12 mouse cellular contexts compared by ENCODE assay signal in genomic region chr4:115090592-115090991, GRCm38 (mm10). TPM values are rescaled to one million over a fixed set of nuclear protein-coding genes. Genes with fewer than 3 reads are reported as not detected.
A peak's percentile ranks its signal among the peaks of the same experiment; 100 is the strongest.
DNase-seq lines count a peak whose midpoint lies in the region; ATAC-seq lines count a peak whose summit lies in the region.
"Had no signal": no experiment of that assay in that cellular context is flagged by ENCODE, and none has a peak within 500 bp of the region (broad histone marks: within the 10 kb centered on the region; RNA-seq: fewer than 3 reads in every experiment).

No protein-coding gene starts in this region.

- no peak overlapping the region for H3K4me2 ChIP-seq in forebrain, embryonic 16.5 days (ENCODE audit: low read length)
- peak overlapping the region; percentile 33 for H3K4me2 ChIP-seq in liver, embryonic 11.5 days

- no peak overlapping the region for H3K9ac ChIP-seq in forebrain, embryonic 16.5 days (replicated peaks; ENCODE audit: low read depth, low read length)
- H3K9ac ChIP-seq in liver, embryonic 11.5 days (ENCODE audit: low read depth, low read length): 0 out of 2 replicates have a peak overlapping the region, but pooled peaks have one; percentile 27

- no peaks in the 10 kb centered on the region for H3K36me3 ChIP-seq in forebrain, embryonic 10.5 days (replicated peaks)
- no peaks in the 10 kb centered on the region for H3K36me3 ChIP-seq in forebrain, embryonic 16.5 days (ENCODE audit: control insufficient read depth, insufficient read depth)
- H3K36me3 ChIP-seq in liver, embryonic 11.5 days (ENCODE audit: control insufficient read depth, insufficient read depth, low read length): no peaks in the 10 kb centered on the region
- H3K36me3 ChIP-seq: G1E had no signal

- H3K9me3 ChIP-seq in forebrain, embryonic 10.5 days: no peaks in the 10 kb centered on the region
- H3K9me3 ChIP-seq in forebrain, embryonic 16.5 days (ENCODE audit: control insufficient read depth, low read length): no peaks in the 10 kb centered on the region
- no peaks in the 10 kb centered on the region for H3K9me3 ChIP-seq in liver, embryonic 11.5 days (ENCODE audit: control insufficient read depth, low read length)
- H3K9me3 ChIP-seq: G1E had no signal

- peak overlapping the region; percentile 1; the same call in 1 of the 2 replicates for H3K4me3 ChIP-seq in forebrain, embryonic 10.5 days
- H3K4me3 ChIP-seq in forebrain, embryonic 16.5 days (replicated peaks; ENCODE audit: low read length): no peak overlapping the region
- peak overlapping the region; percentile 2; the same call in 1 of the 2 replicates for H3K4me3 ChIP-seq in liver, embryonic 11.5 days (ENCODE audit: low read depth, low read length)

- H3K27ac ChIP-seq in forebrain, embryonic 10.5 days: no peak overlapping the region; the same call in 1 of the 2 replicates
- no peak overlapping the region for H3K27ac ChIP-seq in forebrain, embryonic 16.5 days (ENCODE audit: low read length)
- H3K27ac ChIP-seq in liver, embryonic 11.5 days (ENCODE audit: low read depth, low read length): peak overlapping the region; percentile 16; the same call in 1 of the 2 replicates

- 78% methylated on average over 2 of the region's 2 CpGs for WGBS in forebrain, embryonic 10.5 days
- 75% methylated on average over 2 of the region's 2 CpGs for WGBS in forebrain, embryonic 16.5 days
- 61% methylated on average over 2 of the region's 2 CpGs for WGBS in liver, embryonic 11.5 days

- ATAC-seq in forebrain, embryonic 16.5 days: no peak
- peak; percentile 5; the same call in 1 of the 2 replicates for ATAC-seq in liver, embryonic 11.5 days (replicated peaks; ENCODE audit: low FRiP score)
- ATAC-seq in monocyte, adult 5-6 weeks (replicated peaks; ENCODE audit: insufficient number of reproducible peaks, low FRiP score, low TSS enrichment, poor library complexity, severe bottlenecking): no peak
- ATAC-seq: activated CD4-positive, CD25-positive, alpha-beta regulatory T cell, adult 4 months had no signal

- peaks cover 13% of the 10 kb centered on the region for H3K4me1 ChIP-seq in forebrain, embryonic 10.5 days
- H3K4me1 ChIP-seq in forebrain, embryonic 16.5 days (replicated peaks; ENCODE audit: control insufficient read depth, insufficient read depth, low read length): peaks cover 1% of the 10 kb centered on the region
- peaks cover 38% of the 10 kb centered on the region for H3K4me1 ChIP-seq in liver, embryonic 11.5 days (replicated peaks; ENCODE audit: control insufficient read depth, insufficient read depth, low read length)

- no peak for DNase-seq in forebrain, embryonic 10.5 days (ENCODE audit: extremely low spot score, low spot score)
- peak; percentile 63 for DNase-seq in urinary bladder, postnatal 14 days (ENCODE audit: low spot score)
- no peak for DNase-seq in urinary bladder, postnatal 10 days (ENCODE audit: low spot score)
- DNase-seq in liver, embryonic 11.5 days (ENCODE audit: low spot score): no peak
- no peak for DNase-seq in B cell, adult 2 months
- DNase-seq in cerebellum, adult 11-12 months: no peak
- DNase-seq: thymus, adult 18-20 months had no signal

- H3K27me3 ChIP-seq in forebrain, embryonic 10.5 days (ENCODE audit: poor library complexity, severe bottlenecking): peaks cover 84% of the 10 kb centered on the region
- peaks cover 16% of the 10 kb centered on the region for H3K27me3 ChIP-seq in forebrain, embryonic 16.5 days (replicated peaks; ENCODE audit: control insufficient read depth, insufficient read depth, low read length)
- H3K27me3 ChIP-seq in liver, embryonic 11.5 days (replicated peaks; ENCODE audit: control insufficient read depth, insufficient read depth, low read length): peaks cover 6% of the 10 kb centered on the region

RNA-seq across cellular contexts. Expression of gene Pdzk1ip1, which starts 2.1 kb away (rescaled TPM):
- 7.4 and 12.6 TPM in 2 replicates for polyA plus RNA-seq in forebrain, embryonic 10.5 days (2016; fragmentation: Nextera tagmentation; extraction: Ambion mirVana)
- 0.46 and 1.2 TPM in 2 replicates for polyA plus RNA-seq in forebrain, embryonic 16.5 days (2015; fragmentation: Nextera tagmentation; extraction: Ambion mirVana)
- 24.2 and 25.8 TPM in 2 replicates for polyA plus RNA-seq in liver, embryonic 11.5 days (2014; fragmentation: Nextera tagmentation; extraction: Ambion mirVana)
- total RNA-seq in monocyte, adult 5-6 weeks (2017): 3.3 to 4.9 TPM in 2 of 3 replicates, not detected in the other

RNA-seq across cellular contexts. Expression of gene Tal1, which starts 34.4 kb away (rescaled TPM):
- polyA plus RNA-seq in forebrain, embryonic 10.5 days (2016; fragmentation: Nextera tagmentation; extraction: Ambion mirVana): 1.5 and 2.2 TPM in 2 replicates
- polyA plus RNA-seq in forebrain, embryonic 16.5 days (2015; fragmentation: Nextera tagmentation; extraction: Ambion mirVana): 0.25 and 0.62 TPM in 2 replicates
- 42.7 and 47.6 TPM in 2 replicates for polyA plus RNA-seq in liver, embryonic 11.5 days (2014; fragmentation: Nextera tagmentation; extraction: Ambion mirVana)
- total RNA-seq in monocyte, adult 5-6 weeks (2017): 0.53 to 3.0 TPM (median 2.9 TPM) in 3 replicates
- polyA plus RNA-seq: activated CD4-positive, CD25-positive, alpha-beta regulatory T cell, adult 4 months had no signal

RNA-seq across cellular contexts. Expression of gene Cyp4x1, which starts 43.5 kb away (rescaled TPM):
- 0.07 and 0.12 TPM in 2 replicates for polyA plus RNA-seq in forebrain, embryonic 10.5 days (2016; fragmentation: Nextera tagmentation; extraction: Ambion mirVana)
- polyA plus RNA-seq in forebrain, embryonic 16.5 days (2015; fragmentation: Nextera tagmentation; extraction: Ambion mirVana): 3.0 and 5.9 TPM in 2 replicates
- polyA plus RNA-seq in liver, embryonic 11.5 days (2014; fragmentation: Nextera tagmentation; extraction: Ambion mirVana): 0.29 and 0.30 TPM in 2 replicates
- total RNA-seq in monocyte, adult 5-6 weeks (2017): 0.49 TPM in 1 of 3 replicates, not detected in the others
- polyA plus RNA-seq: activated CD4-positive, CD25-positive, alpha-beta regulatory T cell, adult 4 months; G1E; heart, postnatal 0 days had no signal

Comparison
In these comparisons a context has a peak if more than half of its experiments do, and no peak if none do; other contexts are left out.
1. RNA of gene Tal1, which starts 34.4 kb away (polyA plus RNA-seq): 42.7 to 47.6 TPM in liver, embryonic 11.5 days; 1.5 to 2.2 TPM in forebrain, embryonic 10.5 days and 0.25 to 0.62 TPM in forebrain, embryonic 16.5 days; every median in the first group is over 10 times any median in the second.